Mouse (Mus musculus) retina, postnatal 1 day (tissue): Measurements from ENCODE around the gene Spint1.

Experiments
- DNase-seq: peaks from one replicate; pipeline ENCODE4 v3.0.0-alpha.2; 2012

Gene Spint1

DNA sequence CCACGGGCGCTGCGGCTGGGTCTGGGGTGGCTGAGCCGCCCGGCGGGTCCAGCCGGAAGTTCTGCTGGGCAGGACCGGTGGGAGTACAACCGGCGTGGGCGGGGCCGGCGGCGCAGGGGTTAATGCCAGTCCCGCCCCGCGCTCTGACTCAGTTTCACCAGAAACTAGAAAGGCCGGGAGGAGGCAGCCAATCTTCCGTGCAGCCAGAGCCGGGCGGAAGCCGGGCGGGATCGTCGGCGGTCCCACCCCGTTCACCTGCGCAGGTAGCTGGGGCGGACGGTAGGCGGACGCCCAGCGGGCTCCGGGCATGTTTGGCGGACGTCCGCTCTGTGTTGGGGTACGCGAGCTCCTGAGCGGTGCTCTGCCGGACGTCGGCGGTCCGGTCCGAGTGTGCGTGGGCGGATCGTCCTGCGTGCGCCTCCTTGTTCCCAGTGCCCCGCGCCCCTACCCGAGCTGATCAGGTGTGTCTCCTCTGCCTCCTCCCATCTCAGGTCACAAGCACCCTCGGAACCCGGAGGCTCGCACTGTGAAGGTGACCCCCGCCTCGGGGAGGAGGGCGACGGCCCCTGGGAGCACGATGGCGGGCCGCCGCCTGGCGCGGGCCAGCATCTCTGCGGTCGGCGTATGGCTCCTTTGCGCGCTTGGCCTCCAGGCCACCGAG lies at the start of gene Spint1:
Gene Spint1, plus strand, starts transcription at position 153 of the 661 bp plus-strand sequence.
- DNase-seq, result no peak

DNA sequence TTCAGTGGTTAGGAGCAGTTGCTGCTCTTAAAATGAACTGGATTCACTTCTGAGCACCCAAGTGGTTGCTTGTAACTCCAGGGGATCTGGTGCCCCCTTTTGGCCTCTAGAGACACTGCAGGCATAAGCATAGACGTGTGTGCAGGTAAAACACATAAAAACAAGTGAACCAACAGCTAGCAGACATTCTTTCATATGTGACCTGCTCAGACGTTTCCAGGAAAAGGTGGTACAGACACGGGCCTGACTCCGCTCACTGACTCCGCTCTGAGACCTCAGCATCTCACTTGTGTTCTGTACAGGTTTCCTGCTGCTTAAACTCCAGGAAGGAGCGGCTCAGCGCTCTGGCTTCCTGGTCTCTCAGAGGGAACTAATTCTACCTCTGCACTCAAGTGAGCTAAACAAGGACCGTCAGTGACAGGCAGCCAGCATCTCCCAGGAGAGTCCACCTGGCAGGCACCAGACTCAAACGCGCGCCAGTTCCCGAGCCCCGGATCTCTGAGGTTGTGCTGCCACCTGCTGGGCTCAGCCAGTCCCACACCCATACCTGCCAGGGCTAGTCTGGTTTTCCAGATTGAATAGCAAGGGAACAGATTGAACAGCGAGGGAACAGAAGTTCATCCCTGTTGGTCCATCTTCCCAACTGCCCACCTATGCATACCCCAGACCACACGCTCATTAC lies 48.0 kb upstream of the Spint1 start:
- peak; percentile 79 for DNase-seq

DNA sequence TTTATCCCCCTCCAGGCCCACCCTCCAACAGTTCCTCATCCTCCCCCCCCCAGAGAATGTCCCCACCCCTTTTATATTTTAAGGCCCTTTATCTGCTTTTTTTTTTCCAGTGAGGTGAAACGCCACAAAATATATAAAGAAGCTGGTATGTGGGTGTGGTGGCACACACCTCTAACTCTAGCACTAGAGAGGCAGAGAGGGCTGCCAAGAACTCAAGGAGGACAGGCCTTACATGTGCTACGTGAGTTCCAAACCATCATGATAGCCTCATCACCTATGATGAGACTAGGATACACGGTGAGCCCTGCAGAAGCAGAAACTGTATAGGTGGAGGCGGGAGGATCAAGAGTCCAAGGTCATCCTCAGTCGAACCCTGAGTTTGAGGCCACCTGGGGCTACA lies 46.2 kb upstream of the Spint1 start:
- DNase-seq, result no peak

DNA sequence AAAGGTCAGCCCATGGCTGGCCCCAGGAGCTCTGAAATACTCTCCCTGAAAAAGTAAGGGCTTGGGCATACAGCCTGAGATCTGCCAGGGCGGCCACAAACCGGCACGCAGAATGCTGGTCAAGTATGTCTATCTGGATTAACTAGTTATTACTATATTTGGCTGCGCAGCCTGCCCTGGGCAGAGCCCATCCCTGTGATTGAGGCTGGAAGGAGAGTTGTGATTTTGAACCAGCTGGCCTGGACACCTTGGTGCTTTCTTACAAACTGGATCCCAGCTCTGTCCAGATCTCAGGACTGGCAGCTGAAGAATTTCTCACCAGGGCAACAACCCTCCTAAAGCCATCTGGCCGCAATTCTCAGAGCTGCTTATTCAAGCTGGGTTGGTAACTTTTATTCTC lies 43.0 kb upstream of the Spint1 start:
- DNase-seq, result no peak

DNA sequence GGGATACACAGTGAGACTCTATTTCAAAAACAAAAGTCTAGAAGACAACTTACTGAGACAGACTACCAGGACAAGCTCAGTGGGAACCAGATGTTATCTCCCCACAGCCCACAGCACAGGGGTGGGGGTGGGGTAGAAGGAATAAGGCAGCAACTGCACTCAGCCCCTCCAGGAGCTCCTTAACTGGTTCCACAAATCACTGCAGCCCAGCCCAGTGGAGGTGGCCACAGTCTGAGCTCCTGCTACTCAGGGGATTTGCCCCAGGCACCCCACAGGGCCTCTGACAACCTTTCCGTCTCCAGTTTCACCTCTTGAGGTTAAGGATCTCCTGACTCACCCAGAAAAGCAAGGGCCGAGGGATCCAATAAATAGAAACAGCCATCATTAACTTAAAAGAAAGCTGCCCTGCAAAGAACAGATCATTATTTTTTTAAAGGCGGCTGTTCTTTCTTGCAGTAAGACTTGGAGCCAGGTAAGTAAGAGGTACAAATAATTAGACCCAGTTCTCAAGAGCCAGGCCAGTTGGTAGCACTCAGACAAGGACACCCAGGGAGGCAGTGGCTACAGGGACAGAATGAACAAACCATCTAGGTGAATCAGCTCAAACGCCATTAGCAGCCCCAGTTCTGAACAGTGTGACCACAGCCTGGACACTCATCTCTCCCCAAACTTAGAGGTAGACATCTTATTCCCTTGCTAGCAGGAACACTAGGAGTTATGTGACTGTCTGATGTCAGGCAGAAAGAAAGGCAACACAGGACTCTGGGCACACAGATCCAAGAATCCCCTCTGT lies 40.6 kb upstream of the Spint1 start:
- DNase-seq, result no peak

DNA sequence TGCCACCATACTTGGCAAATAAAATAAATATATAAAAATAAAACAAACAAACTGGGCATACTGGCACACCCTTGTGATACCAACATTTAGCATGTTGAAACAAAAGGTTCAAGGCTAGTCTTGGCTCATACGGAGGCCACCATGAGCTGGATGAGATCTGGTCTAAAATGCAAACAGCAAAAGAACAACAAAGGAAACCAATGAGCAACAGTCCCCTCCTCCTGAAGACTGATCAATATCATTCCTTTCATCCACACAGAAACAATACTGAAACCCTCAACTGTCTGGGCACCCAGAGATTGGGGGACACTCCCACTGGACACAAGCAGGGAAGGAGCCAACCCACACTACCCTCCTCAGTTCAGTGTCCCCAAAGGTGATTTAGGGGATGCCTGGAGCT lies 39.7 kb upstream of the Spint1 start:
- no peak for DNase-seq

DNA sequence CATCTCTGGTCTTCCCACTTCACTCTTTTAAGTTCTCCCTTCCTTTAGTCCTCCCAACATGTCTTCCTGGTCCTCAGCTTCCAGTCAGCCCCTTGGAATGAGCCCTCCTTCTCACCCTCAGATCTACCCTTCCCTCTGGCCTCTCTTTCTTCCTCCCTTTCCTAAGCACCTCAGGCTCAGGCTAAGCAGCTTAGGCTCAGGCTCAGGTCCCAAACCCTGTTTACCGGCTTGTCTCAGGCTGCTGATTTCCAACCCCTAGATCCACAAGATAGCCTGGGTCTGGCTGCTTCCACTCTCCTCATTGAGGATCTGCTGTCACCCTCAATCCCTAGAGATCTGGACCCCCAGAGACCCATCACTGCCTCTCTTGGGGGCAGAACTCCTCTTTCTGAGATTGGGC lies 39.1 kb upstream of the Spint1 start:
- DNase-seq, result peak; percentile 42

DNA sequence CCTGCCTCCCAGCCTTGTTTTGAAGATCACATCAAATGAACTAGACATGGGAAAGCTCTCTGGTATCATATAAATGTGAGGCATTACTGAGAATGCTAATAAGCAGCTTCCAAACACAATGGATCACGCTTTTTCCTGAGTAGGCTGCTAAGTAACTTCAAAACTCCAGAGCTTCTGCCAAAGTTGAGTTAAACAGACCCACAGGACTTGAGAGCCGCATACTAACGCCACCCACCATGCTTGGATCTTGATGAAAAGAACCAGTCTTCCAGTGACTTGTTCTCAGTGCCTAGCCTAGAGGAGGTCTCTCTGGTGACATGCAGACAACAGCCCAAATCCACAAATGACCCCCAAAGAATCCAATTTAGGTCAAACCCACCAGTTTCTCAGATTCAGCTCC lies 38.2 kb upstream of the Spint1 start:
- no peak for DNase-seq

DNA sequence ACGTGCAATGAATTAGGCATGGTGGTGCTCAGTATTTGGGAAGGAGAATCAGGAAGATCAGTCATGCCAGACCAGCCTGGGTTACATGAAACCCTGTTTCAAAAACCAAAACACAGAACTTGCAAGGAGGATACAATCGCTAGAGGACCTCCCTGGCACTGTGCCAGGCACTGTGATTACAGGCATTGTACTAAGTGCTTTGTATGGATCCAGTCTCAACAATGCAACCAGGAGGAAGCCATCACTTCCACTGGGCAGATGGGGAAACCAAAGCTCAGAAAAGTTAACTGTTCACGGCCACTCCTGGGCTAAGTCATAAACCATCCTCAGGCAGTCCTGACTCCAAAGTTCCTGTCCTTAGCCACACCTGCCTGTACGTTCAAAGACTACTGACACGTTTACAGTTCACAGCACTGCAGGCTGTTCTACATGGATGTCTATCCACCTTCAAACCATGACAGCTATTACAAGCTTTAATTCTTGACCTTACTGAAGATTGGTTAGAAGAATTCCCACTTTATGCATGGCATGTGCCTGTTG lies 34.2 kb upstream of the Spint1 start:
- DNase-seq, result peak; percentile 70

DNA sequence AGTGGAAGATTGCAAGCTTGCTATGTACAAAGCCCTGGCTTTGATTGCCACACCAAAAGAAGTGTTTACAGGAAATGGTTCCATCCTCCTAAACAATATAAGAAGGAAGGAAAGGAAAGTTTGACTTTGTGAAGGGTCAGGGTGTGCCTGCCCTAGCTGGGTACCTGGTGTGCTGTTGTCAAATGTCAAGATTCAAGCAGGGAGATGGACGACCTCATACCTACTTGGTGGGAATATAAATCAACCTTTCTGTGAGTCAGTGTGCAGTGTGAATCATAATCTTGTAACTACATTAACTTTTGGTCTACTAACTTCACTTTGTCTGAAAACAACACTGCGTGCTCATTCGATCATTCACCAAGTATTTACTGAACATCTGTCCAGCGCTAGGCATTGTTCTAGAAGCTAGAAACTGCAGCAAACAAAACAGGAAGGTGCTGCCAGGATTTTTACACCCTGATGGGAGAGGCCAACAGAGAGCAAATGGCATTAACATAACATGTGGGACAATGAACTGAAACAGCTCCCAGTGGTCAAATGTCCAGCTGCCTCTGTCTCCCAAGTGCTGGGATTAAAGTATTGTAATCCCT lies 33.2 kb upstream of the Spint1 start:
- DNase-seq, result no peak

DNA sequence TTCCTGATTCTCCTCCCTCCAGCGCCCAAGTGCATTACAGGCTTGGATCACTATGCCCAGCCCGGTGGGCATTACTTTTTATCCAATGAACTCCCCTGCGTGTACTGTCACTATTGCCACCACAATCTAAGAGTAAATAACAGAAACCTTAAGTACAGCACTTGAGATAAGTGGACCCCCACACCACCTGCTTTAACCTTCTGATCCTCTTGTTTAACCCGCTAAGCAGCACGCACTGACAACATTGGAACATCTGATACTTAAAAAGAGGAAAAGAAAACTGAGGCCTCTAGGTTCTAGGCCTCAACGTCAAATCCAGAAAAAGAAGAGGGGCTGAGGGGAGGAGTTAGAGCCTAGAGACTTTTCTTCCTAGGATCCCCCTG lies 29.2 kb upstream of the Spint1 start:
- DNase-seq, result no peak

DNA sequence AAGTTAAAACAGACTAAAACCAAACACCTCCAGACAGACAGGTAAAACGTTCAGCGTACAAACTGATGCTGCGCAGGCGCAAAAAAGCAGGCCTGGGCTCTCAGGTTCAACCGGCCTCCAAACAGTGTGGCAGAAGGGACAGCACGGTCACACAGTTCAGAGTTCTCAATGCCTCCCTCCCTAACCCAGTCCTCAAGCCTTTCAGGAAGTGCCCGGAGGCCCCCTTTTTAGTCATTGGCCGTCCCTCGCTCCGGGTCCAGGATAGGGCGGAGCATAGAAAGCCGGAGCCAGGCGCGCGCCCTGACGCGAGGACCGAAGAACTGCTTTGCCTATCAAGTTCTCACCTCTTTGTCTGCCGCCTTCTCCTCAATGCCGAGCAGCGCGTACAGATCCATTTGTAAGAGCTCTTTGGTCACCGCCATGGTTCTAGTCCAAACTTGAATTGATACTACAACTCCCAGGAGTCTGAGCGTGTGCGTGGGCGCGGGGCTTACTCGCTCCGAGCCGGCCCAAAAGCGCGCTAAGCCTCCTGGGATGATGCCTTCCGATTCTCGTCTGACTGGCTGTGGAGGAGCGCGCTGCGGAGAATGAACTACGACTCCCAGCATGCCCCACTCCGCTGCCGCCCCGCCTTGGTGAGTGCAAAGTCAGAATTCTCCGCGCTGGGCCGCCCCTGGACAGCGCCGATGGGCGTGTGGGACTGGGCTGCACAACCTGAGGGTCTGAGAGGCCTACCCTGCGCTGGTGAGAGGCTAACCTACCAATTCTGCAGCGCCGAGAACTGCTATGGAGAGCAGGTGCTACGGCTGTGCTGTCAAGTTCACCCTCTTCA lies 28.6 kb upstream of the Spint1 start, which contains the start of the genes Zfyve19 and Dnajc17:
Gene Zfyve19, plus strand, starts transcription at position 274 of the 832 bp plus-strand sequence.
Gene Dnajc17, minus strand, starts transcription at position 452 of the 832 bp plus-strand sequence.
- peak; percentile 98 for DNase-seq

DNA sequence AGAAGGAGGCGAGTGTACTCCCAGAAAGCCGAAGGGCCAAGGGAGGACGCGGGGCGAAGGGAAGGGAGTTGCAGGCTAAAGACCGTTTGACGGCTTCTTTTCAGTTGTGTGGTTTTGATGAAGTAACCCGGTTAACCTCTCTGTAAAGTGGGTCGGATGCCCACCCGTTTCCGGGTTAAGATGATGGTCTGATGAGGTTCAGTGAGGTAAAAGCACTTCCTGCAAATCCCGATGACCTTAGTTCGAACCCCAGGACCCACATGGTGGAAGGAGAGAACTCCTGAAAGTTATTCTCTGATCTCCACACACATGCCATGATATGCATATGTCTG lies 28.0 kb upstream of the Spint1 start:
- no peak for DNase-seq

DNA sequence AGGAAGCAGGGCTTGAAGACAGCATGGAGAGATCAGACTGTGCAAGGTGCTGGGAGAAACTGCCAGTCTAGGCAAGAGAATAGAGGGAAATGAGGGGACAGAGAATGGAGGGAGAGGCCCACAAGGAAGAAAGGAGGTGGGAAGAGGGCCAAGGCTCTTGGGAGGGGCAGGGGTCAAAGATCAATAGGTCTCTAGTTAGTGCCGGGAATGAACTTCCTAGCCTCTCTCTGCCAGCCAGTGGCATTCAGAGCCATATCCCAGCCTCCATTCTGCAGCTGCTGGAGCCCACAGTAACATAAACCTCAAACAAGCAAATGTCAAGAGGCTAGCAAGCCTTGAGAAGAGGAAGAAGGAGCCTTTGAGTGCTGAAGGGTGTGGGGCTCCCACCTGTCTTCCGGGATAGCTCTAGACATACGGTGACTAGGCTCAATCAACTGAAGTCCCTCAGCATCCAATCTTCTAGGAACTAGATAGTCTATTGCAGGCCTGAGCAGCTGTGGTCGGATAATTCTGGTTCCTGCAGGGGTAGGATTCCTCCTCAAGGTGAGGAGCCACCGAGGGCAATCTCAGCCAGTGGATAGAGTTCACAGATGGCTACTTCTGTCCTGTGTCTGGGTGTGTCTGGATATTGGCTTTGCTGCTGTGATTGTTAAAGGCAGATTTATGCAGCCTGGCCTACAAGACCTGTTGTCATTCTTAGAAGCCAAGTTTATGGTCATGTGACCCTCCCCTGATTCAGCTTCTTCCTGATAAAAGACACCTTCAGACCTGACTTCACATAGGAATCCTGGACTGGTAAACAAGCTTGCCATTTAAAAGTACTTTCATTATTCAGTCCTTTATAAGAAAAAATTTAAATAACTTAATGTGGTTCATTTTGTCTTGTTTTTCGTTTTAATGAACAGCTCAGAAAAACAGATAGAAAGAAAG lies 7.1 kb upstream of the Spint1 start, which contains the start of gene Ppp1r14d:
Gene Ppp1r14d, minus strand, starts transcription at position 132 of the 930 bp plus-strand sequence.
- DNase-seq, result no peak

DNA sequence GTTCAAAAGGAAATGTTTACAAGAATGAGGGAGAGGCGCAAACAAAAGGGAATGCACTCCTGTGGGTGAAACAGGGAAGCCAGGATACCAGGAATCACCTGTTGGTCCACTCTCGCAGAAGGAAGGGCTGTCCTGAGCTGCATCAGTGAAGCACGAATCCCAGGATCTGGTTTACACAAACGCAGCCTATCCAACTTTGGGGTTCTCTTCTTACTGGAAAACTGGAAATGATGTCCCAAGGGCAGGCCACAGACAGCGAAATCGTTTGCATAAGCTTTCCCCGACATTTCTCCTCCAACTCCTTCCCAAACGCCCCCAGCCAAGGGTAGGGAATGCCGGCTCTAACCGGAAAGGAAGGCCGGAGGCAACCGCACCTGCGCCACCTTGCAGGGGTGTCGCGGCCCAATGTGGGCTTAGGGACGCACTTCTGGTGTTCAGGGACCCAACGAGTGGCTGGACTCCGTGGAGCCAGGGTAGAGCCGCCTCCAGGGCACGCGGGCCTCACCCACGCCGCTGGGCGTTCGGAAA lies 416 bp upstream of the Spint1 start:
- DNase-seq, result no peak

DNA sequence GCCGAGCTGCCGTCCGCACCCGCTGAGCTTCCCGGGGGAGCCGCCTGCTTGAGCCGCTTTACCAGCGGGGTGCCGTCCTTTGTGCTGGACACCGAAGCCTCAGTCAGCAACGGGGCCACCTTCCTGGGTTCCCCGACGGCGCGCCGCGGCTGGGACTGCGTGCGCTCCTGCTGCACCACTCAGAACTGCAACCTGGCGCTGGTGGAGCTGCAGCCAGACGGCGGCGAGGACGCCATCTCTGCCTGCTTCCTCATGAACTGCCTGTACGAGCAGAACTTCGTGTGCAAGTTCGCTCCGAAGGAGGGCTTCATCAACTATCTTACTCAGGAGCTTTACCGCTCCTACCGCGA lies 684 bp downstream of the Spint1 start:
- DNase-seq, result peak; percentile 48

DNA sequence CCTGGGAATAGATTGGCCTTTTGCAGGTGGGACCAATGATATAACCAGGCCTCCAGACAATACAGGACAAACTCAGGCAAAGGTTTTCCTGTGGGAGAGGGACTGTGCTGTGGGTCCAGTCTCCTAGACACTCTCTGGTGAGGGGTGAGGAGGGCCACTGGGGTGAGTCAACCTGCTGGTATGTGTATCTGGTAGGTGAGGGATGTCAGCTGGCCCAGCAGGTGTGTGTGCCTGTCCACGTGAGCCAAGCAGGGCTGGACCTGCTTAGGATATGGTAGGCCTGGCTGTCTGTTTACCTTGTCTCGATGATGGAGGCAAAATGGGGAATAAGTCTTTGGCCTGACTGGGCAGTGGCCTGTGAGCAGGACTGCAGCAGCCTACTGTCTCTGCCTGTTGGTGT lies 1.5 kb downstream of the Spint1 start:
- no peak for DNase-seq

DNA sequence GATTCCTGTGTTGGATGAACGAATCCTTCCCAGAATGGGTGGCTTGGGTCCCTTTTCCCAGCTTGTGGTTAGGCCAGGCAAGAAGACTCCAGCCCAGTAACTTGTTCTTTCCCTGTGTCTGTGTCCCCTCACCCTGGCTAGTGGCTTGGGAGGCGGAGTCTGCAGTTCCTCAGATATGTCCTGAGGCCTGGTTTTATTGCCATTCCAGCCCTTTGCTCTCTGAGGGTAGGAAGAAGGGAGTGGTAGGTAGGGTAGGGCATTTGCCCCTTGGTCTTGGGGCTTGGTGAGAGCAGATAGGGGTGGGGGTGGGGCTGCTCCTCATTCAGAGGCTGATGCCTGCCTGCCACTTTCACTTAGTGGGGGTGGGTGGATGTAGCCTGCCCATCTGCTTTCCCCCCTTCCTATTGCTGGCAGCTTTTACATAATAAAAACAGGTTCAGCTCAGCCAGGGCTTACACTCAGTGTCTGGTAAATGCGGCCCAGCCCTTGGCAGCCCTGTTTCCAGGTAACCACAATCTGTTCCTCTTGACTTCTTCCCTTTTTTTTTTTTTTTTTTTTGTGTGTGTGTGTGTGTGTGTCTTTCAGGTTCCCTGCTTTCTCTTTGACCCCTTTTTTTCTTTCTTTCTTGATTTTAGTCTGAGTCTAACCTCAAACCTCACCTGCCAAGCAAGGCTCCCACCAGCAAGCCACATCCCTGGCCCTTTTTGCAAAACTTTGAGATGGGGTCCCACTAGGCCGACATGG lies 3.1 kb downstream of the Spint1 start:
- DNase-seq, result no peak

DNA sequence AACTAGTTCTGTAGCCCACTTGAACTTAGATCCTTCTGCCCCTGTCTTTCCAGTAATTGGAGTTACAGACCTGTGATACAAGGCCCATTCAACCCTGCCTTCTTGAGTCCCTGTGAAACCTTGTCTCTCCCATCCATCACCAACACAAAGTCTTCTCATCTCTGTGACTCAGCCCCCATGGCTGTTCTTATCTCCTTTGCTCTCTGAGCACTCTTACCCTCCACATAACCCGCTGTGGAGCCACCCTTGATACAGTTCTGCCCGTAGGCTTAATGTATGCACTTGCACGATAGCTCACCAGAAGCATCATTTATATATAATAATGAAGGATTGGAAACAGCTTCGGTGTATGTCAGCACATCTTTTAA lies 3.6 kb downstream of the Spint1 start:
- DNase-seq, result no peak

DNA sequence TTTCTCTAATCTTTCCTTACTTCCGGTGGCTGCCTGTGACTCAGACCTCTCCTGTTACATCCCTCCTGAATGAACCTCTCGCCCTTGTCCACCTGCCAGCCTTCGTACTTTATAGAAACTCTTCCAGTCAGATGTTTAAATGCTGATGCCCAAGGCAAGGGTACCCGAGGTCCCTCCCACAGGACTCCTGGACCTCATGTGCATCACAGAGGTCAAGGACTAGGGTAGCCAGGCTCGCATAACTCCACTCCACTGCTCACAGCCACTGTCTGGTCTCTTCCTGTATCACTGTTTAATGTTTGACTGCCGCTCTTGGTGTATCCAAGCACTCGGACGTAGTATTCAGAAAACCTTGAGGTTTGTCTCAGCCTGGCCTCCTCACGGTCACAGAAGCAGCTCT lies 5.4 kb downstream of the Spint1 start:
- DNase-seq, result no peak
